Mouse (Mus musculus): ENCODE data around the gene Vamp3. TPM values are rescaled to one million over a fixed set of nuclear protein-coding genes. Genes with fewer than 3 reads are reported as not detected.
A peak's percentile ranks its signal among the peaks of the same experiment; 100 is the strongest.

Gene Vamp3
- polyA plus RNA-seq, 1 experiment from 2014 or later, result 43.2 TPM

DNA sequence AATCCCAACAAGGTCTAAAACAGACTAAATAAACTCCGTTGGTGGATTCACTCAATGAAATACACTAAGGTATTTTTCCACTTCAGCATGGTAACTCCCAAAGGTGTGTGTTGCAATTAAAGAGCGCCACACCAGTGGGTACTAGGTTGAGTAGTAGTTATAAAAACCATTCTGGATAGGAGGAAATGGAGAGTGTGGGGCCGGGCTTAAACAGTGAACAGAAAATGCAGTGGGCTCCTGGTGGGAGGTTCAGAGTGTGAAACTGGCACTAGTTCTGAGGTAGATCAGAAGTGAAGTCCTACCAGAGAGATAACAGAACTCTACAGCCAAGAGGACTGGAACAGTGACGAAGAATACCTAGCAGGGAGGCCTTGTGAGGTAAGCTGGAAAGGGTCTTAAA is 871 bp upstream of the Vamp3 start:
- Histone ChIP-seq H3K9ac (peak overlapping the region; percentile 52), H3K27me3 (ENCODE audit: control insufficient read depth, insufficient read depth, low read length) (no peaks in the 10 kb centered on the region), H3K4me2 (replicated peaks) (peak overlapping the region; percentile 62), H3K36me3 (replicated peaks; ENCODE audit: control insufficient read depth, insufficient read depth) (peaks cover 54% of the 10 kb centered on the region), H3K9me3 (ENCODE audit: control insufficient read depth, low read length) (no peaks in the 10 kb centered on the region), H3K4me1 (replicated peaks; ENCODE audit: control insufficient read depth, insufficient read depth, low read length) (peaks cover 20% of the 10 kb centered on the region), H3K4me3 (replicated peaks; ENCODE audit: low read length) (no peak overlapping the region), H3K27ac (peak overlapping the region; percentile 83)
- ATAC-seq (ENCODE audit: low FRiP score) (no peak), DNase-seq (ENCODE audit: low spot score) (no peak)
- WGBS, result 81% methylated on average over 4 of the region's 4 CpGs

DNA sequence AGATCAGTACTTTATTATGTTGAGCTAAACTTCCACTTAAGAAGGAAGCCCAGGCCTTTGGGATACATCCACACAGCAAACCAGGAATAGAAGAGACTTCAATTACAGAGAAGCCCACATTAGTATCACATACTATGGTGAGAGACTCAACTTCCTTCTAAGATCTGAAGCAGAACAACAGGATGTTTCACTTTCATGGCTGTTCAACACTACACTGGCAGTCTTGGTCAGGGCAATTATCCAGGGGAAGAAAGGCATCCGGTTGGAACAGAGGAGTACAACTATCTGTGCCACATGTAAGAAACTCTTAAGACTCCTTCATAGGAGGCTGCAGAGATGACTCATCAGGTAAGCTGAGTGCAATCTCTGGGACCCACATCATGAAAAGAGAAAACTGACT is 6.6 kb downstream of the Vamp3 start:
- Histone ChIP-seq H3K9me3 (ENCODE audit: control insufficient read depth, low read length) (no peaks in the 10 kb centered on the region), H3K9ac (no peak overlapping the region), H3K27me3 (ENCODE audit: control insufficient read depth, insufficient read depth, low read length) (no peaks in the 10 kb centered on the region), H3K4me3 (replicated peaks; ENCODE audit: low read length) (no peak overlapping the region), H3K4me2 (replicated peaks) (no peak overlapping the region), H3K36me3 (replicated peaks; ENCODE audit: control insufficient read depth, insufficient read depth) (peaks cover 89% of the 10 kb centered on the region), H3K27ac (no peak overlapping the region), H3K4me1 (replicated peaks; ENCODE audit: control insufficient read depth, insufficient read depth, low read length) (peaks cover 4% of the 10 kb centered on the region; the same call in 1 of the 2 replicates)
- ATAC-seq (ENCODE audit: low FRiP score) (no peak), DNase-seq (ENCODE audit: low spot score) (no peak)
- WGBS, result 85% methylated on average over 1 of the region's 1 CpGs

GRCm38 (mm10) chr4:151046524-151046923 is 11.2 kb downstream of the Vamp3 start:
- Histone ChIP-seq H3K4me3 (replicated peaks; ENCODE audit: low read length) (no peak overlapping the region), H3K9me3 (ENCODE audit: control insufficient read depth, low read length) (no peaks in the 10 kb centered on the region), H3K4me1 (replicated peaks; ENCODE audit: control insufficient read depth, insufficient read depth, low read length) (peaks cover 8% of the 10 kb centered on the region), H3K4me2 (replicated peaks) (no peak overlapping the region), H3K36me3 (replicated peaks; ENCODE audit: control insufficient read depth, insufficient read depth) (peaks cover 50% of the 10 kb centered on the region), H3K9ac (no peak overlapping the region), H3K27ac (no peak overlapping the region), H3K27me3 (ENCODE audit: control insufficient read depth, insufficient read depth, low read length) (peaks cover 11% of the 10 kb centered on the region)
- ATAC-seq (ENCODE audit: low FRiP score) (no peak), DNase-seq (ENCODE audit: low spot score) (no peak)
- 93% methylated on average over 3 of the region's 3 CpGs for WGBS

GRCm38 (mm10) chr4:151044944-151045570 is 12.7 kb downstream of the Vamp3 start:
- no peaks in the 10 kb centered on the region for H3K9me3 ChIP-seq (ENCODE audit: control insufficient read depth, low read length)
- H3K36me3 ChIP-seq (replicated peaks; ENCODE audit: control insufficient read depth, insufficient read depth), result peaks cover 35% of the 10 kb centered on the region
- H3K27ac ChIP-seq, result no peak overlapping the region
- H3K9ac ChIP-seq, result peak overlapping the region; percentile 60
- peak overlapping the region; percentile 65 for H3K4me3 ChIP-seq (replicated peaks; ENCODE audit: low read length)
- 6% methylated on average over 21 of the region's 21 CpGs for WGBS
- peaks cover 11% of the 10 kb centered on the region for H3K27me3 ChIP-seq (ENCODE audit: control insufficient read depth, insufficient read depth, low read length)
- H3K4me2 ChIP-seq (replicated peaks), result peak overlapping the region; percentile 99
- peaks cover 8% of the 10 kb centered on the region for H3K4me1 ChIP-seq (replicated peaks; ENCODE audit: control insufficient read depth, insufficient read depth, low read length)
- ATAC-seq (ENCODE audit: low FRiP score) (no peak), DNase-seq (ENCODE audit: low spot score) (no peak)

- Histone ChIP-seq H3K9ac (peak within 1 kb of the TSS; percentile 60), H3K9me3 (ENCODE audit: control insufficient read depth, low read length) (no peaks in the 10 kb centered on the region), H3K4me3 (replicated peaks; ENCODE audit: low read length) (peak within 1 kb of the TSS; percentile 65), H3K4me2 (replicated peaks) (peak within 1 kb of the TSS; percentile 99), H3K27me3 (ENCODE audit: control insufficient read depth, insufficient read depth, low read length) (peaks cover 11% of the 10 kb centered on the region), H3K36me3 (replicated peaks; ENCODE audit: control insufficient read depth, insufficient read depth) (peaks cover 28% of the 10 kb centered on the region), H3K4me1 (replicated peaks; ENCODE audit: control insufficient read depth, insufficient read depth, low read length) (peaks cover 8% of the 10 kb centered on the region), H3K27ac (peak within 1 kb of the TSS; percentile 47; the same call in 1 of the 2 replicates)
- ATAC-seq (ENCODE audit: low FRiP score) (peak; percentile 97), DNase-seq (ENCODE audit: low spot score) (peak; percentile 85)
- under 1% methylated on average over 70 of the region's 79 CpGs for WGBS
Observed at GRCm38 (mm10) chr4:151044037-151044943, 13.5 kb downstream of the Vamp3 start, which contains the start of gene Per3. Per3 (minus strand) TSS chr4:151044665.

GRCm38 (mm10) chr4:151043281-151043680 is 14.5 kb downstream of the Vamp3 start:
- H3K27ac ChIP-seq, result no peak overlapping the region
- peaks cover 8% of the 10 kb centered on the region for H3K4me1 ChIP-seq (replicated peaks; ENCODE audit: control insufficient read depth, insufficient read depth, low read length)
- no peaks in the 10 kb centered on the region for H3K9me3 ChIP-seq (ENCODE audit: control insufficient read depth, low read length)
- ATAC-seq (ENCODE audit: low FRiP score) (no peak), DNase-seq (ENCODE audit: low spot score) (no peak)
- peak overlapping the region; percentile 99 for H3K4me2 ChIP-seq (replicated peaks)
- H3K36me3 ChIP-seq (replicated peaks; ENCODE audit: control insufficient read depth, insufficient read depth), result peaks cover 18% of the 10 kb centered on the region
- H3K4me3 ChIP-seq (replicated peaks; ENCODE audit: low read length), result no peak overlapping the region
- WGBS, result 55% methylated on average over 5 of the region's 5 CpGs
- no peak overlapping the region for H3K9ac ChIP-seq
- H3K27me3 ChIP-seq (ENCODE audit: control insufficient read depth, insufficient read depth, low read length), result peaks cover 11% of the 10 kb centered on the region

DNA sequence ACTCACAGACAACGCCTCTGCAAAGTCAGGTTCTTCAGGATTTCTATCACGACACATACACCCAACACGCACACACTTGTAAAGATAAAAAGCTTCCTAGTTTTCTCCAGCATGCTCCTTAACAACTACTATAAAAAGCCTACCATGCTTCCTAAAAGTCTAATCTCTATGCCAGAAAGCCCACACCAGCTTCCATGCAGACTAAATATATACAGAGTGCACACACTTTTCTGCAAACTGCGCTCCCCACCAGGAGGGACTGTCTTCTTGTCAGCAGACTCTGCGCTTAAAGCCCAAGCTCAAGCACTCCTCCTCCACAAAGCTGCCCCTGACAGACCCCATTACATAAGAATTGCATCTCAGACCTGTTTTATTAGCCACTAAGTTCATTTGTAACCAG is 16.3 kb downstream of the Vamp3 start:
- H3K9ac ChIP-seq, result no peak overlapping the region
- H3K4me1 ChIP-seq (replicated peaks; ENCODE audit: control insufficient read depth, insufficient read depth, low read length), result peaks cover 8% of the 10 kb centered on the region
- peaks cover under 1% of the 10 kb centered on the region; the same call in 1 of the 2 replicates for H3K36me3 ChIP-seq (replicated peaks; ENCODE audit: control insufficient read depth, insufficient read depth)
- DNase-seq (ENCODE audit: low spot score) (no peak), ATAC-seq (ENCODE audit: low FRiP score) (no peak)
- H3K27me3 ChIP-seq (ENCODE audit: control insufficient read depth, insufficient read depth, low read length), result peaks cover 11% of the 10 kb centered on the region
- no peaks in the 10 kb centered on the region for H3K9me3 ChIP-seq (ENCODE audit: control insufficient read depth, low read length)
- H3K27ac ChIP-seq, result no peak overlapping the region
- H3K4me3 ChIP-seq (replicated peaks; ENCODE audit: low read length), result no peak overlapping the region
- WGBS, result 92% methylated on average over 5 of the region's 5 CpGs
- H3K4me2 ChIP-seq (replicated peaks), result no peak overlapping the region

DNA sequence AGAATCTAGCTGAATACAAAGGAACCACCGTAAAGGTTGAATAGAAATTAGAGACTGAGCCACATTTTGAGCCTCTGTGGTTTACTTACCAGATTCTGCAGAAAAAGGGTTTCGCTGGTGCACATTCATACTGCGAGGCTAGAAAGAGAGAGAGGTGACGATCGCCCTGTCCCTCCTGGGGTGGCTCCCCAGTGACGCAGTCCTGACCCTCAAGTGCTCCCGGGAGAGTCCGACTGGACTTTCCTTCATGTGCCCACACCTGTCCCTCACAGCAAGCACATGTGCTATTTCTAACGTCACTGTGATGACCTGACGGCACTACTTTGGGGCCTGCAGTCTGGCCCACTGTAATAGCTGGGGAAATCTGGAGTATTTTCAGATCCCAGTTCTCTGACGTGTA is 20.0 kb downstream of the Vamp3 start:
- ATAC-seq (ENCODE audit: low FRiP score) (no peak), DNase-seq (ENCODE audit: low spot score) (no peak)
- peaks cover 4% of the 10 kb centered on the region for H3K27me3 ChIP-seq (ENCODE audit: control insufficient read depth, insufficient read depth, low read length)
- H3K4me3 ChIP-seq (replicated peaks; ENCODE audit: low read length), result no peak overlapping the region
- no peak overlapping the region for H3K27ac ChIP-seq
- H3K4me2 ChIP-seq (replicated peaks), result no peak overlapping the region
- WGBS, result 94% methylated on average over 11 of the region's 11 CpGs
- no peaks in the 10 kb centered on the region for H3K9me3 ChIP-seq (ENCODE audit: control insufficient read depth, low read length)
- H3K36me3 ChIP-seq (replicated peaks; ENCODE audit: control insufficient read depth, insufficient read depth), result no peaks in the 10 kb centered on the region
- H3K9ac ChIP-seq, result no peak overlapping the region
- H3K4me1 ChIP-seq (replicated peaks; ENCODE audit: control insufficient read depth, insufficient read depth, low read length), result no peaks in the 10 kb centered on the region

DNA sequence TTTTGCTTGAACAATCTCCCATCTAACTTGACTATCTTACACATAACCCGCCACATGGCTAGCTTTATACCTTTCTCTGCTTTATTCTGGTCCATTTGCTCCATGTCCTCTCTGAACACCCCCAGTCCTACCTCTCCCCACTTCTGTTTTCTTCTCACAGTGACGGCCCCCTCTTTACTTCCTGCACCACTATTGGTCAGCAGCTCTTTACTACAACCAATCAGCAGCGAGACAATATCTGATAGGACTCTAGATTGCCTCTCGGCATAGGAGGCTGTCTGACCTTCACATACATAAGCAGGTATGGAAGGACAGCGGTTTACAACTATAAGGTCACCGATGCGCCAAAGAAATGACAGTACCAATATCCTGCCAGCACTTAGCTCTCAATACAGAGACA is 21.2 kb downstream of the Vamp3 start:
- no peak overlapping the region for H3K27ac ChIP-seq
- no peaks in the 10 kb centered on the region for H3K36me3 ChIP-seq (replicated peaks; ENCODE audit: control insufficient read depth, insufficient read depth)
- H3K4me3 ChIP-seq (replicated peaks; ENCODE audit: low read length), result no peak overlapping the region
- H3K9ac ChIP-seq, result no peak overlapping the region
- WGBS, result 90% methylated on average over 7 of the region's 7 CpGs
- ATAC-seq (ENCODE audit: low FRiP score), result no peak
- H3K9me3 ChIP-seq (ENCODE audit: control insufficient read depth, low read length), result no peaks in the 10 kb centered on the region
- H3K27me3 ChIP-seq (ENCODE audit: control insufficient read depth, insufficient read depth, low read length), result no peaks in the 10 kb centered on the region
- no peak overlapping the region for H3K4me2 ChIP-seq (replicated peaks)
- H3K4me1 ChIP-seq (replicated peaks; ENCODE audit: control insufficient read depth, insufficient read depth, low read length), result no peaks in the 10 kb centered on the region
- no peak for DNase-seq (ENCODE audit: low spot score)
